Mouse (Mus musculus): ENCODE data around the gene Zhx3. TPM values are rescaled to one million over a fixed set of nuclear protein-coding genes. Genes with fewer than 3 reads are reported as not detected.

Gene Zhx3
- polyA plus RNA-seq, 2 experiments = 0.73 to 1.6 TPM

- Histone ChIP-seq H3K9me3 (ENCODE audit: control insufficient read depth, low read length) (no peaks in the 10 kb centered on the region), H3K36me3 (replicated peaks; ENCODE audit: control insufficient read depth, insufficient read depth, low read depth) (no peaks in the 10 kb centered on the region; the same call in 1 of the 2 replicates), H3K4me3 (ENCODE audit: insufficient read depth in 1 of 2, low read depth in 2 of 2, low read length in 2 of 2) (peak overlapping the region; percentile 84 to 89; a peak in 3 of 4 replicates), H3K4me2 (ENCODE audit: low read depth) (peak overlapping the region; percentile 93), H3K27ac (no peak overlapping the region), H3K27me3 (ENCODE audit: control insufficient read depth, insufficient read depth, low read length) (peaks cover 20% of the 10 kb centered on the region), H3K9ac (replicated peaks) (peak overlapping the region; percentile 31; the same call in 1 of the 2 replicates), H3K4me1 (replicated peaks; ENCODE audit: control insufficient read depth in 2 of 2, insufficient read depth in 2 of 2, low read length in 1 of 2) (peaks cover 2 to 12% of the 10 kb centered on the region in 2 experiments; a peak in 3 of 4 replicates)
- TF ChIP-seq CTCF (IDR thresholded peaks at IDR 0.05; ENCODE audit: low read depth) = peak; percentile 61
- no peak for TF ChIP-seq EP300 (IDR thresholded peaks at IDR 0.05; ENCODE audit: low read depth)
- ATAC-seq (ENCODE audit: insufficient read depth) (no peak), DNase-seq (ENCODE audit: low read depth in 3 of 3, low spot score in 3 of 3) (no peak)
- WGBS (ENCODE audit: insufficient replicate concordance) = 25% methylated on average over 17 of the region's 17 CpGs
Observed at GRCm38 (mm10) chr2:160729851-160730796, 142.7 kb downstream of the Zhx3 start.

DNA sequence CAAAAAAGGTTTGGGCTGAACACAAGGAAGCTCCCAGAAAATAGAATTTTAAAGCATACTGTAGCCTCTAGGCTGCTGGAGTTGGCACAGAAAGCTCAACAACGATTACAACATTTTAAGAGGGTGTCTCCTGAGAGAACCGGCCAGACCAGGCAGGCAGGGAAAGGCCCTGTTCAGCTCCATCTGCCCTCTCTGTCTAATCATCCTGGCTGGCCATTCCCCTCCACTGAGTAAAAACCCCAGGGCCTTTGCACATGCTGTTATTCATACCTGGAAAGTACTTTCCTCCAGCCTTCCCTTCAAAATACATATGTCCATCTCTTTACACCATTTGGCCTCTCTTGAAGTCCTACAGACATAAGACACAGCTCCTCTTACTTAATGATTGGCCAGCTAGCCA, 143.4 kb downstream of the Zhx3 start:
- Histone ChIP-seq H3K27me3 (ENCODE audit: control insufficient read depth, insufficient read depth, low read length) (peaks cover 20% of the 10 kb centered on the region), H3K4me1 (replicated peaks; ENCODE audit: control insufficient read depth in 2 of 2, insufficient read depth in 2 of 2, low read length in 1 of 2) (peaks cover 2 to 12% of the 10 kb centered on the region in 2 experiments; a peak in 3 of 4 replicates), H3K4me3 (ENCODE audit: insufficient read depth in 1 of 2, low read depth in 2 of 2, low read length in 2 of 2) (no peak overlapping the region), H3K4me2 (ENCODE audit: low read depth) (no peak overlapping the region), H3K9me3 (ENCODE audit: control insufficient read depth, low read length) (no peaks in the 10 kb centered on the region), H3K27ac (no peak overlapping the region), H3K36me3 (replicated peaks; ENCODE audit: control insufficient read depth, insufficient read depth, low read depth) (peaks cover under 1% of the 10 kb centered on the region), H3K9ac (replicated peaks) (no peak overlapping the region)
- TF ChIP-seq EP300 (IDR thresholded peaks at IDR 0.05; ENCODE audit: low read depth) (no peak), CTCF (IDR thresholded peaks at IDR 0.05; ENCODE audit: low read depth) (no peak)
- WGBS (ENCODE audit: insufficient replicate concordance) = 70% methylated on average over 2 of the region's 2 CpGs
- ATAC-seq (ENCODE audit: insufficient read depth) (no peak), DNase-seq (ENCODE audit: low read depth in 3 of 3, low spot score in 3 of 3) (no peak)

DNA sequence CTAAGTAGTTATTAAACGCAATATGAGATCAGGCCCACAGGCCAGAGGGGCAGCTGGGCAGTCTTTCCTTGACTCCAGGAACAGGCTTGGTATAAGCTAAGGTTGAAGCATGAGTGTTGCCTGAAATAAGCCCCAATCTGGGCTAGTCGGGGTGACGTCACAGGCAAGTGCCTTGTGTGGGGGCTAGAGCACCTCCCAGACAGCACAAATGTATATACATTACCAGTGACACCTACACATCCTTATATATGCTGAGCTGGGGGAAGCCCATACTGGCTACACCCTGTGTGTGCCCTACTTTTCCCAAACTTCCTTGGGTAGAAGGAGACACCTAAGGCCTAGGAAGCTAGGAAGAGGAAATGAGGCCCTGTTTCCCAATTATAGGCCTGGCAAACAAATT, 143.8 kb downstream of the Zhx3 start:
- peaks cover 5% of the 10 kb centered on the region for H3K36me3 ChIP-seq (replicated peaks; ENCODE audit: control insufficient read depth, insufficient read depth, low read depth)
- TF ChIP-seq CTCF (IDR thresholded peaks at IDR 0.05; ENCODE audit: low read depth) = no peak
- TF ChIP-seq EP300 (IDR thresholded peaks at IDR 0.05; ENCODE audit: low read depth) = no peak
- ATAC-seq (ENCODE audit: insufficient read depth) (no peak), DNase-seq (ENCODE audit: low read depth in 3 of 3, low spot score in 3 of 3) (no peak)
- peaks cover 20% of the 10 kb centered on the region for H3K27me3 ChIP-seq (ENCODE audit: control insufficient read depth, insufficient read depth, low read length)
- H3K27ac ChIP-seq = no peak overlapping the region
- peaks cover 2 to 12% of the 10 kb centered on the region in 2 experiments; a peak in 3 of 4 replicates for H3K4me1 ChIP-seq (replicated peaks; ENCODE audit: control insufficient read depth in 2 of 2, insufficient read depth in 2 of 2, low read length in 1 of 2)
- H3K4me3 ChIP-seq (ENCODE audit: insufficient read depth in 1 of 2, low read depth in 2 of 2, low read length in 2 of 2) = no peak overlapping the region
- 73% methylated on average over 3 of the region's 3 CpGs for WGBS (ENCODE audit: insufficient replicate concordance)
- no peaks in the 10 kb centered on the region for H3K9me3 ChIP-seq (ENCODE audit: control insufficient read depth, low read length)
- H3K4me2 ChIP-seq (ENCODE audit: low read depth) = no peak overlapping the region
- H3K9ac ChIP-seq (replicated peaks) = no peak overlapping the region

GRCm38 (mm10) chr2:160725877-160726864, 146.6 kb downstream of the Zhx3 start:
- Histone ChIP-seq H3K27ac (no peak overlapping the region), H3K27me3 (ENCODE audit: control insufficient read depth, insufficient read depth, low read length) (peaks cover 8% of the 10 kb centered on the region), H3K4me2 (ENCODE audit: low read depth) (no peak overlapping the region), H3K4me3 (ENCODE audit: insufficient read depth in 1 of 2, low read depth in 2 of 2, low read length in 2 of 2) (no peak overlapping the region), H3K9ac (replicated peaks) (no peak overlapping the region), H3K9me3 (ENCODE audit: control insufficient read depth, low read length) (no peaks in the 10 kb centered on the region), H3K4me1 (replicated peaks; ENCODE audit: control insufficient read depth in 2 of 2, insufficient read depth in 2 of 2, low read length in 1 of 2) (peaks cover 0 to 4% of the 10 kb centered on the region in 2 experiments; a peak in 2 of 4 replicates), H3K36me3 (replicated peaks; ENCODE audit: control insufficient read depth, insufficient read depth, low read depth) (peaks cover 28% of the 10 kb centered on the region)
- DNase-seq (ENCODE audit: low read depth in 3 of 3, low spot score in 3 of 3) (no peak), ATAC-seq (ENCODE audit: insufficient read depth) (no peak)
- no peak for TF ChIP-seq EP300 (IDR thresholded peaks at IDR 0.05; ENCODE audit: low read depth)
- 81% methylated on average over 6 of the region's 6 CpGs for WGBS (ENCODE audit: insufficient replicate concordance)
